Mouse (Mus musculus) spleen, postnatal 14 days (tissue): ENCODE measurements around the gene Mycbp2.

Experiments
- DNase-seq, 2 experiments: peaks; one replicate each; pipeline ENCODE4 v3.0.0; 2021 to 2022; ENCODE audit warnings: low spot score in 2 of 2

Mycbp2 gene

GRCm38 (mm10) chr14:103075166-103075565 is 271.4 kb downstream of the Mycbp2 start:
- no peak for DNase-seq

GRCm38 (mm10) chr14:103073825-103074224 is 272.8 kb downstream of the Mycbp2 start:
- DNase-seq = no peak

- no peak for DNase-seq
Observed at GRCm38 (mm10) chr14:103072731-103073130, 273.9 kb downstream of the Mycbp2 start.

- no peak for DNase-seq
Observed at GRCm38 (mm10) chr14:103071471-103071870, 275.1 kb downstream of the Mycbp2 start.

- DNase-seq = peak in 1 of 2 experiments; percentile 20
Observed at GRCm38 (mm10) chr14:103070790-103071189, 275.8 kb downstream of the Mycbp2 start.

GRCm38 (mm10) chr14:103069864-103070611 is 276.6 kb downstream of the Mycbp2 start, which contains the start of gene Cln5:
TSS of gene Cln5 (plus strand) at chr14:103070216.
- peak; percentile 84 to 89 for DNase-seq

- no peak for DNase-seq
Observed at GRCm38 (mm10) chr14:103069465-103069863, 277.1 kb downstream of the Mycbp2 start.

GRCm38 (mm10) chr14:103065294-103066167 is 281.1 kb downstream of the Mycbp2 start:
- peak; percentile 62 to 80 for DNase-seq
